Mouse (Mus musculus): Measurements from ENCODE around the gene Zfp746. TPM values are rescaled to one million over a fixed set of nuclear protein-coding genes. Genes with fewer than 3 reads are reported as not detected.
A peak's percentile ranks its signal among the peaks of the same experiment; 100 is the strongest.

Zfp746 gene
- polyA plus RNA-seq, 1 experiment, result 29.6 TPM

GRCm38 (mm10) chr6:48047450-48048351 is 38.7 kb downstream of the Zfp746 start:
- DNase-seq (ENCODE audit: extremely low spot score in 1 of 2, low spot score in 1 of 2), result no peak

GRCm38 (mm10) chr6:48047114-48047449 is 39.3 kb downstream of the Zfp746 start:
- DNase-seq (ENCODE audit: extremely low spot score in 1 of 2, low spot score in 1 of 2), result no peak

- DNase-seq (ENCODE audit: extremely low spot score in 1 of 2, low spot score in 1 of 2), result no peak
Observed at GRCm38 (mm10) chr6:48032661-48033060, 53.7 kb downstream of the Zfp746 start.

DNA sequence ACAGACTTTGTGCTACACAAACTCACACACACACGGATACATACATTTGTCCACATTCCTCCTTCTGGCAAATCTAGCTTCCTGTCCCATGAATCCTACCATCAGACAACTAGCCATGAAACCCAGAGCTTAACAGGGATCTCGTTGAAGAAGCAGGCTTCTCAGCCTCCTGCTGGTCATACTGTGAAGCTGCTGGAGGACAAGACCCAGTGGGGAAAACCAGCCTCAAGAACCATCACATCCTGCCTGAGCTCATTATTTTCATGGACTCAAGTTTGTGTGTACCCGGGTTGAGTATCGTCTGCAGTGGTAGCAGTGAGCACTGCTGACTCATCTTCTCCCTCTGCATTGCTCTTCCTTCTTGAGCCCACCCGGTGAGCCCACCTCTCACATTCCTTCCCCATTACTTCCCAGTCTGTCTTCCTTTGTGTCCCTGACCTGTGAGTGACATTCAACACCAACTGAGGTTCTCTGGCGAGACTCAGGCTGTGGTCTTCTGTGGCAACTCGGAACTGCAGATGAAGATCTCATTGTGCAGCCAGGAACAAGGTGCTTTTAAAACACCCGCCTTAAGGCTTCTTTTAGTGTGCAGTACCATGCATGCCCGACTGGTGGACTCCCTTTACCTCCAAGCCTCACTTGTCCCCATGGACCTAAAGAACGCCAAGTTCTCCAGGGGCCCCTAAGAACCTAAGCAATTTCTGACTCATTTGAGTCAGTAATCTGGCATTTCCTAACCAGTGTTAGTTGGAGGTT is 60.3 kb downstream of the Zfp746 start:
- no peak for DNase-seq (ENCODE audit: extremely low spot score in 1 of 2, low spot score in 1 of 2)

DNA sequence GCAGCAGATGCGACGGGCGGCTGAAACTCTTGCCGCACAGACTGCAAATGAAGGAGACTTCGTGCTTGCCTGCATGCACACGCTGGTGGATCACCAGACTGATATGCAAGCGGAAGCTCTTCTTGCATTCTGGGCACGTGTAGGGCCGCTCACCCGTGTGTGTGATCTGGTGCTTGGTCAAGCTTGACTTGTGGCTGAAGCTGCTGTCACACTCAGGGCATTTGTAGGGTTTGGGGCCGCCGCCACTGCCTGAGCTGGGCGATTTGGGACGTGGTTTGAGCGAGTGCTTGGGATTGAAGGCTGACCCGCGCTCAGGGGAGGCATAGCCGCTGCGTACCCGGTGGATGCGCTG is 61.4 kb downstream of the Zfp746 start:
- no peak for DNase-seq (ENCODE audit: extremely low spot score in 1 of 2, low spot score in 1 of 2)

DNA sequence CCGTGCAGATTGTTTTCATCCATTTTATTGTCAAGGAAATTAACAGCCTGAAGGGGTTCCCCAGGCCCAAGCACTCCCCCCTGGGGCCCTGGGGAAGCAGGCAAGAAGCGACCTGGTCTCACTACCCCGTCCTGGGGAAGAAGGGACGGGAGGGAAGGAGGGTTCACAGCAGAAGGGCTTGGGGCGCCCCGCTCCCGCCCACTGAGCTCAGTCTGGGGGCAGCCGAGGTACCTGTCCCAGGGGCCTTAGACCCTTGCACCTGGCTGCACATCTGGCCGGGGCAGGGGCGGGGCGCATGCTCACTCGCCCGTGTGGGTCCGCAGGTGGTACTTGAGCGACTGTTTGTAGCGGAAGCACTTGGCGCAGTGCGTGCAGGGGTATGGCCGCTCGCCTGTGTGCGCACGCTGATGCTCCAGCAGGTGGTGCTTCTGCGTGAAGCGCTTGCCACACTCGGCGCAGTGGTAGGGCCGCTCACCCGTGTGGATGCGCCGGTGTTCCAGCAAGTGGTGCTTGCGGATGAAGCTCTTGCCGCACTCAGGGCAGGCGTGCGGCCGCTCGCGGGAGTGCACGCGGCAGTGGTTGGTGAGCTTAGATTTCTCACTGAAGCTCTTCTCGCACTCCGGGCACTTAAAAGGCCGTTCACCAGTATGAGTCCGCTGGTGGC is 61.9 kb downstream of the Zfp746 start:
- DNase-seq (ENCODE audit: extremely low spot score in 1 of 2, low spot score in 1 of 2), result no peak

DNA sequence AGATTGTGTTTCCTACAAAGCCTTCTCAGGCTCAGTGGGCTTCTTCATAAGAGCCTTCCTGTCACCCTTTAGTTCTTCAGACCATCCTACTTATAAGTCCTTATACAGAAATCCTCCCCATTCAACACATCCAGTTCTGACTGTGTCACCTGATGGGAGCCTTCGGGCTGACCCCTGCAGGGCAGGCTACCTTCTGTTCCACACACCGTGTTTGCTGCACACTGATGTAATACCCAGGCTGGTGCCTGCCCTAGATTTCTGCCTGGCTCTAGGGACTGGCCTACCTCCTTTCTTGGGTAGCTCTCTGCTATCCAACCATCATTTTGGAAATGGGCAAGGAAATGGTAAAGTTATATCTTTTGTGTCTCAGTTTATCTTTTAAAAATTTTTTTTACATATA is 63.7 kb downstream of the Zfp746 start:
- no peak for DNase-seq (ENCODE audit: extremely low spot score in 1 of 2, low spot score in 1 of 2)

GRCm38 (mm10) chr6:48021678-48022077 is 64.7 kb downstream of the Zfp746 start:
- DNase-seq (ENCODE audit: extremely low spot score in 1 of 2, low spot score in 1 of 2), result peak in 1 of 2 experiments; percentile 61

GRCm38 (mm10) chr6:48020006-48020405 is 66.4 kb downstream of the Zfp746 start:
- peak in 1 of 2 experiments; percentile 64 for DNase-seq (ENCODE audit: extremely low spot score in 1 of 2, low spot score in 1 of 2)

DNA sequence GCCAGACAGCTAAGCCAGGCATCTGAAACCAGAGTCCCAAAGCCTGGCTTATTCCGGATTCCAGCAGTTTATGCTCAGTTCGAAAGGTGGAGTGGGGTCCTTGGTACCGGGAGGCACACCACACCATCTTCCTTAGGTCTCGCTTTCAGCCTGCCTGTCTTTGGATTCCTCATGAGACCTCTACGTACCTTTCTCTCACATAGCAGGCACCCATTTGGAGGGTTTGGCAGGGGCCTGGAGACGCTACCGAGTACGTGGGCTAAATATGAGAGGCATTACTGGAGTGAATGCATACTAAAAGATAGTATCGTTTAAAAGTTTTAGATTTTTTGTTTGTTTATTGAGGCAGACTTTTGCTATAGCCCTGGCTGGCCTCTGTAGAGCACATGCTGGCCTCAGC is 69.6 kb downstream of the Zfp746 start:
- DNase-seq (ENCODE audit: extremely low spot score in 1 of 2, low spot score in 1 of 2), result no peak

GRCm38 (mm10) chr6:48016090-48016521 is 70.3 kb downstream of the Zfp746 start:
- DNase-seq (ENCODE audit: extremely low spot score in 1 of 2, low spot score in 1 of 2), result peak in 1 of 2 experiments; percentile 62

Other genes starting within 250 kb of the Zfp746 start
- 11.2 and 11.5 TPM in 2 replicates for gene Zfp282, start 209.4 kb downstream of the Zfp746 start, polyA plus RNA-seq (2012; rRNA removed)
- 10.5 and 12.9 TPM in 2 replicates for gene Zfp212, start 166.1 kb downstream of the Zfp746 start, polyA plus RNA-seq (2012; rRNA removed)
- 28.6 and 34.0 TPM in 2 replicates for gene Zfp956, start 133.2 kb downstream of the Zfp746 start, polyA plus RNA-seq (2012; rRNA removed)
- gene Zfp777, start 37.7 kb downstream of the Zfp746 start, polyA plus RNA-seq (2012; rRNA removed), result 22.9 and 23.1 TPM in 2 replicates

Measured in frontal cortex, adult 2 months (tissue).